Mouse (Mus musculus) heart, adult 2 months (tissue): ENCODE results near the gene Txndc11. TPM values are rescaled to one million over a fixed set of nuclear protein-coding genes. Genes with fewer than 3 reads are reported as not detected.

ENCODE experiments used
- DNase-seq, 2 experiments: peaks; one replicate each; pipeline ENCODE4 v3.0.0; 2021
- H3K27ac ChIP-seq: fragments of 200-600 bp; 2 replicates; pipeline ENCODE4 v1.8.1; 2022
- H3K27me3 ChIP-seq: fragments of 200-500 bp; 2 replicates; pipeline ENCODE4 v1.6.1; 2012; ENCODE audit warnings: mild to moderate bottlenecking, low read length, inconsistent platforms, mixed read lengths; ENCODE audit not compliant: control insufficient read depth, insufficient read depth
- H3K36me3 ChIP-seq: fragments of 200-500 bp; 2 replicates; pipeline ENCODE4 v1.6.1; 2012; ENCODE audit warnings: low read length, inconsistent platforms; ENCODE audit not compliant: control insufficient read depth, insufficient read depth
- H3K4me1 ChIP-seq: fragments of 200-500 bp; 2 replicates; pipeline ENCODE4 v1.6.1; 2011; ENCODE audit warnings: low read length; ENCODE audit not compliant: control insufficient read depth, insufficient read depth
- H3K4me3 ChIP-seq: fragments of 200-600 bp; 2 replicates; pipeline ENCODE4 v1.8.1; 2022
- H3K79me2 ChIP-seq: fragments of 200-500 bp; replicated peaks from 2 replicates; pipeline ENCODE4 v1.6.1; 2012; ENCODE audit warnings: mild to moderate bottlenecking, inconsistent platforms, low read length, moderate library complexity, mixed read lengths; ENCODE audit not compliant: control insufficient read depth, insufficient read depth
- H3K9ac ChIP-seq: fragments of 200-500 bp; 2 replicates; pipeline ENCODE4 v1.6.1; 2012; ENCODE audit warnings: low read depth, mild to moderate bottlenecking, control low read depth, inconsistent platforms, low read length, mixed read lengths
- CTCF ChIP-seq: fragments of 200-600 bp; IDR thresholded peaks from 2 replicates; pipeline ENCODE4 v1.8.1; 2022; ENCODE audit warnings: antibody characterized with exemption, mild to moderate bottlenecking, moderate library complexity
- EP300 ChIP-seq: fragments of 200-500 bp; IDR thresholded peaks from 2 replicates; pipeline ENCODE4 v1.6.1; 2011; ENCODE audit warnings: low read depth, low read length, control low read depth; ENCODE audit not compliant: insufficient read depth
- POLR2A ChIP-seq: fragments of 200-500 bp; IDR thresholded peaks from 2 replicates; pipeline ENCODE4 v1.6.1; 2011; ENCODE audit warnings: mild to moderate bottlenecking, low read depth, low read length, control low read depth; ENCODE audit not compliant: insufficient read depth
- WGBS: fragments of 180-500 bp; shearing (Covaris S2); methylation state at CpG from one replicate; pipeline ENCODE4 v1.1.7; 2018; 5-methylcytosine and 5-hydroxymethylcytosine counted together
- intact Hi-C: fragments of 180-260 bp; cut with DNase I; formaldehyde crosslinking; loops from one replicate; pipeline ENCODE4 v1.15.1; 2025
- polyA plus RNA-seq: library from polyadenylated mRNA; depleted of rRNA; stranded (reverse); fragments of >200 nt; gene quantifications from 2 replicates; pipeline ENCODE4 v1.2.3, GENCODE M21; 2012
- total RNA-seq, 2 experiments: library from RNA; stranded (reverse); gene quantifications; 2 replicates each; pipeline ENCODE4 v1.2.3; 2021

Gene Txndc11
- total and polyA plus RNA-seq, 3 experiments: 11.2 to 14.8 (median 13.0) TPM

DNA sequence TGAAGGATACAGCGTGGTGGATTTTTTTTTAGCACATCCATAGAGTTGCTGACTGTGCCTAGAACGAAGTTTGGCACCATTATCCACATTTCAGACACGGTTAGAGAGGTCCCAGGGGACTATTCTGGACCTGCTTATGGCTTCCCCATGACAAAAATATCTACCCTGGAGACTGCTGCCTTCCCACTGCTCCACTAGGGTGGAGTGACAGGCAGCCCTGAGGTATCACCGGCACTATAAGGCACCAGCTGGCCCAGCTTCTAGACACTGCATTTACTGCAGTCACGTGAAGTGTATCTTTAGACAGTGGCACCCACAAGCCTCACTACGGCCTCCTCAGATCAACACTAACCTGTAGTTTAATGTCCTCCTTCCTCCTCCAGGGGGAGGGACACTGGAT lies 79.6 kb downstream of the Txndc11 start:
- Histone ChIP-seq H3K4me3 (no peak overlapping the region), H3K79me2 (no peaks in the 10 kb centered on the region), H3K36me3 (no peaks in the 10 kb centered on the region), H3K4me1 (no peaks in the 10 kb centered on the region), H3K27me3 (no peaks in the 10 kb centered on the region), H3K27ac (no peak overlapping the region), H3K9ac (no peak overlapping the region)
- 56% methylated on average over 6 of the region's 6 CpGs for WGBS
- no peak for DNase-seq
- no peak for TF ChIP-seq POLR2A
- TF ChIP-seq CTCF: peak; percentile 8; the same call in 1 of the 2 replicates
- intact Hi-C loops: no loop called here

- DNase-seq: no peak
- no peaks in the 10 kb centered on the region for H3K36me3 ChIP-seq
- WGBS: 81% methylated on average over 6 of the region's 6 CpGs
- intact Hi-C loops: no loop called here
- H3K27me3 ChIP-seq: no peaks in the 10 kb centered on the region
- H3K9ac ChIP-seq: no peak overlapping the region
- no peak overlapping the region for H3K27ac ChIP-seq
- TF ChIP-seq CTCF (no peak), EP300 (no peak), POLR2A (no peak)
- H3K79me2 ChIP-seq: no peaks in the 10 kb centered on the region
- no peaks in the 10 kb centered on the region for H3K4me1 ChIP-seq
- H3K4me3 ChIP-seq: no peak overlapping the region
Measured at GRCm38 (mm10) chr16:11054409-11054808, 80.0 kb downstream of the Txndc11 start.

GRCm38 (mm10) chr16:11051134-11051533 lies 83.3 kb downstream of the Txndc11 start:
- intact Hi-C loops: no loop called here

GRCm38 (mm10) chr16:11050226-11050625 lies 84.2 kb downstream of the Txndc11 start:
- 84% methylated on average over 2 of the region's 2 CpGs for WGBS
- no peak overlapping the region for H3K27ac ChIP-seq
- DNase-seq: no peak
- H3K4me3 ChIP-seq: no peak overlapping the region
- peaks cover 10% of the 10 kb centered on the region for H3K4me1 ChIP-seq
- H3K79me2 ChIP-seq: no peaks in the 10 kb centered on the region
- H3K36me3 ChIP-seq: no peaks in the 10 kb centered on the region
- H3K9ac ChIP-seq: no peak overlapping the region
- TF ChIP-seq CTCF (no peak), EP300 (no peak), POLR2A (no peak)
- H3K27me3 ChIP-seq: no peaks in the 10 kb centered on the region
- intact Hi-C loops: no loop called here

More at GRCm38 (mm10) chr16:11051134-11051533, 83.3 kb downstream of the Txndc11 start:
- no peaks in the 10 kb centered on the region for H3K27me3 ChIP-seq
- WGBS: 86% methylated on average over 11 of the region's 11 CpGs
- H3K4me3 ChIP-seq: no peak overlapping the region
- H3K9ac ChIP-seq: no peak overlapping the region
- no peak overlapping the region for H3K27ac ChIP-seq
- no peaks in the 10 kb centered on the region for H3K36me3 ChIP-seq
- peaks cover 9% of the 10 kb centered on the region for H3K4me1 ChIP-seq
- DNase-seq: no peak
- TF ChIP-seq EP300 (no peak), POLR2A (no peak), CTCF (no peak)
- no peaks in the 10 kb centered on the region for H3K79me2 ChIP-seq

DNA sequence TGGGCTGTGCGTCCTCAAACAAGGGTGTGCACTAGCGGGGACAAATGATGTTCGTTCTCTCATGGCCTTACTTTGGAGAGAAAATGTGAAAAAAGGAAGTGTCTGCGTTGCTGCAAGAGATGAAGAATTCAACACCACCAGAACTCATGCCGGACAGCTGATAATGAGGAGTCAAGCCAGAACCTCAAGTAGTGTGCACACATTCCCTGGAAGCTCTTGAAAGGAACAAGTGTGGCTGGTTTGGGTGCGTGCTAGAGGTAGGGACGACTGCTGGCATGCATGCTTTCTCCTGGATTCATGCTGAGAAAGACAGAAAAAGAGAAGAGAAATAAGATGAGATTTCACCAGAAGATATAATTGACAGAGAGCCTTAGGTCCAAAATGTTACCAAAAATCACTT lies 87.3 kb downstream of the Txndc11 start:
- WGBS: 51% methylated on average over 7 of the region's 7 CpGs

GRCm38 (mm10) chr16:11046437-11046836 lies 88.0 kb downstream of the Txndc11 start:
- peak overlapping the region; percentile 64 for H3K27ac ChIP-seq
- H3K79me2 ChIP-seq: no peaks in the 10 kb centered on the region
- TF ChIP-seq CTCF (0 out of 2 replicates have a peak, but pooled peaks have one; percentile 9), POLR2A (no peak), EP300 (peak; percentile 96)
- no peaks in the 10 kb centered on the region for H3K27me3 ChIP-seq
- 34% methylated on average over 7 of the region's 7 CpGs for WGBS
- DNase-seq: peak; percentile 62 to 78
- intact Hi-C loops: loop anchor here (2.0 kb wide), 1 partner anchor 16 kb away; no protein-coding TSS in a partner anchor
- no peak overlapping the region for H3K4me3 ChIP-seq
- H3K36me3 ChIP-seq: no peaks in the 10 kb centered on the region
- peaks cover 14% of the 10 kb centered on the region for H3K4me1 ChIP-seq
- H3K9ac ChIP-seq: no peak overlapping the region; the same call in 1 of the 2 replicates

More for the DNA sequence above, 87.3 kb downstream of the Txndc11 start:
- Histone ChIP-seq H3K79me2 (no peaks in the 10 kb centered on the region), H3K36me3 (no peaks in the 10 kb centered on the region), H3K27ac (peak overlapping the region; percentile 64), H3K9ac (no peak overlapping the region), H3K4me3 (no peak overlapping the region), H3K4me1 (peaks cover 14% of the 10 kb centered on the region), H3K27me3 (no peaks in the 10 kb centered on the region)
- no peak for DNase-seq
- intact Hi-C loops: loop anchor here (2.0 kb wide), 1 partner anchor 16 kb away; no protein-coding TSS in a partner anchor
- no peak for TF ChIP-seq EP300
- TF ChIP-seq CTCF: no peak
- TF ChIP-seq POLR2A: no peak
